Mouse (Mus musculus) kidney, postnatal 0 days (tissue): Measurements from ENCODE around the gene Galnt2. TPM values are rescaled to one million over a fixed set of nuclear protein-coding genes. Genes with fewer than 3 reads are reported as not detected.

Source experiments
- ATAC-seq: fragments of 200-750 bp; cut with Nextera tagmentation; replicated peaks from 2 replicates; pipeline ENCODE4 v1.8.0; 2017; ENCODE audit warnings: low read depth, moderate number of reproducible peaks, moderate TSS enrichment, moderate library complexity; ENCODE audit not compliant: low FRiP score
- DNase-seq: peaks from one replicate; pipeline ENCODE4 v3.0.0-alpha.2; 2016; ENCODE audit warnings: low spot score
- H3K27ac ChIP-seq: fragments of 300-500 bp; sonication (generic); 2 replicates; pipeline ENCODE4 v1.5.1; 2014; ENCODE audit warnings: mild to moderate bottlenecking
- H3K27me3 ChIP-seq: fragments of 300-500 bp; sonication (generic); 2 replicates; pipeline ENCODE4 v1.6.1; 2014; ENCODE audit warnings: low read length, mixed read lengths; ENCODE audit not compliant: insufficient read depth
- H3K36me3 ChIP-seq: fragments of 300-500 bp; sonication (generic); 2 replicates; pipeline ENCODE4 v1.6.1; 2014; ENCODE audit warnings: low read length, mixed read lengths; ENCODE audit not compliant: insufficient read depth
- H3K4me1 ChIP-seq: fragments of 300-500 bp; sonication (generic); replicated peaks from 2 replicates; pipeline ENCODE4 v1.6.1; 2014; ENCODE audit warnings: antibody characterized with exemption, low read length, mixed read lengths; ENCODE audit not compliant: insufficient read depth
- H3K4me2 ChIP-seq: fragments of 300-500 bp; sonication (generic); 2 replicates; pipeline ENCODE4 v1.6.1; 2014; ENCODE audit warnings: mild to moderate bottlenecking, low read length, moderate library complexity, mixed read lengths
- H3K4me3 ChIP-seq: fragments of 300-500 bp; sonication (generic); replicated peaks from 2 replicates; pipeline ENCODE4 v1.5.1; 2014; ENCODE audit warnings: low read depth, low read length
- H3K9ac ChIP-seq: fragments of 300-500 bp; sonication (generic); 2 replicates; pipeline ENCODE4 v1.6.1; 2014; ENCODE audit warnings: low read depth, low read length
- H3K9me3 ChIP-seq: fragments of 300-500 bp; sonication (generic); replicated peaks from 2 replicates; pipeline ENCODE4 v1.6.1; 2016; ENCODE audit warnings: low read length, inconsistent platforms, mixed read lengths
- CTCF ChIP-seq: IDR thresholded peaks from 2 replicates; pipeline ENCODE4 v1.5.1; 2016; ENCODE audit warnings: antibody characterized with exemption, low read depth, mild to moderate bottlenecking, moderate library complexity
- WGBS: fragments of 180-500 bp; shearing (Covaris S2); extraction: QIAGEN DNeasy Blood & Tissue Kit; methylation state at CpG from one replicate; pipeline ENCODE4 v1.1.7; 2014; 5-methylcytosine and 5-hydroxymethylcytosine counted together
- polyA plus RNA-seq: library from polyadenylated mRNA; unstranded; fragments of >200 nt; fragmentation: Nextera tagmentation; extraction: Ambion mirVana; gene quantifications from 2 replicates; pipeline ENCODE4 v1.2.1, GENCODE M21; 2015

The Galnt2 gene
- polyA plus RNA-seq, 1 experiment from 2014 or later, result 60.3 TPM

- Histone ChIP-seq H3K9ac (no peak overlapping the region), H3K27me3 (no peaks in the 10 kb centered on the region), H3K27ac (no peak overlapping the region), H3K9me3 (no peaks in the 10 kb centered on the region), H3K4me1 (peaks cover 6% of the 10 kb centered on the region; the same call in 1 of the 2 replicates), H3K4me2 (no peak overlapping the region), H3K36me3 (no peaks in the 10 kb centered on the region), H3K4me3 (no peak overlapping the region)
- DNase-seq (no peak), ATAC-seq (no peak)
- no peak for TF ChIP-seq CTCF
- WGBS, result 81% methylated on average over 4 of the region's 4 CpGs
These were observed 38.9 kb upstream of the Galnt2 start for GRCm38 (mm10) chr8:124192242-124192641.

GRCm38 (mm10) chr8:124192976-124193375 lies 38.2 kb upstream of the Galnt2 start:
- H3K4me1 ChIP-seq, result peaks cover 6% of the 10 kb centered on the region; the same call in 1 of the 2 replicates
- H3K9ac ChIP-seq, result no peak overlapping the region
- 70% methylated on average over 10 of the region's 10 CpGs for WGBS
- no peaks in the 10 kb centered on the region for H3K36me3 ChIP-seq
- H3K27ac ChIP-seq, result no peak overlapping the region
- H3K27me3 ChIP-seq, result no peaks in the 10 kb centered on the region
- TF ChIP-seq CTCF, result no peak
- no peak for ATAC-seq
- DNase-seq, result no peak
- no peaks in the 10 kb centered on the region for H3K9me3 ChIP-seq
- no peak overlapping the region for H3K4me3 ChIP-seq
- H3K4me2 ChIP-seq, result no peak overlapping the region

- H3K9ac ChIP-seq, result no peak overlapping the region
- H3K27me3 ChIP-seq, result no peaks in the 10 kb centered on the region
- no peak overlapping the region for H3K4me2 ChIP-seq
- no peak overlapping the region for H3K27ac ChIP-seq
- WGBS, result 78% methylated on average over 5 of the region's 5 CpGs
- no peak overlapping the region for H3K4me3 ChIP-seq
- ATAC-seq, result no peak
- TF ChIP-seq CTCF, result no peak
- H3K9me3 ChIP-seq, result no peaks in the 10 kb centered on the region
- H3K4me1 ChIP-seq, result peaks cover 6% of the 10 kb centered on the region; the same call in 1 of the 2 replicates
- DNase-seq, result no peak
- no peaks in the 10 kb centered on the region for H3K36me3 ChIP-seq
These were observed 37.2 kb upstream of the Galnt2 start for GRCm38 (mm10) chr8:124193992-124194391.

GRCm38 (mm10) chr8:124196195-124196594 lies 35.0 kb upstream of the Galnt2 start:
- no peaks in the 10 kb centered on the region for H3K9me3 ChIP-seq
- H3K9ac ChIP-seq, result no peak overlapping the region
- WGBS, result 13% methylated on average over 5 of the region's 5 CpGs
- DNase-seq (peak; percentile 63), ATAC-seq (no peak)
- H3K4me1 ChIP-seq, result peaks cover 6% of the 10 kb centered on the region; the same call in 1 of the 2 replicates
- no peaks in the 10 kb centered on the region for H3K27me3 ChIP-seq
- TF ChIP-seq CTCF, result no peak
- no peaks in the 10 kb centered on the region for H3K36me3 ChIP-seq
- H3K4me2 ChIP-seq, result no peak overlapping the region
- H3K4me3 ChIP-seq, result no peak overlapping the region
- no peak overlapping the region for H3K27ac ChIP-seq

GRCm38 (mm10) chr8:124196797-124197196 lies 34.4 kb upstream of the Galnt2 start:
- ATAC-seq (no peak), DNase-seq (no peak)
- Histone ChIP-seq H3K36me3 (no peaks in the 10 kb centered on the region), H3K9me3 (no peaks in the 10 kb centered on the region), H3K4me3 (no peak overlapping the region), H3K4me2 (no peak overlapping the region), H3K4me1 (peaks cover 6% of the 10 kb centered on the region; the same call in 1 of the 2 replicates), H3K9ac (no peak overlapping the region), H3K27me3 (no peaks in the 10 kb centered on the region), H3K27ac (no peak overlapping the region)
- 26% methylated on average over 5 of the region's 5 CpGs for WGBS
- no peak for TF ChIP-seq CTCF

- H3K9me3 ChIP-seq, result no peaks in the 10 kb centered on the region
- no peak for TF ChIP-seq CTCF
- 79% methylated on average over 7 of the region's 7 CpGs for WGBS
- H3K27ac ChIP-seq, result no peak overlapping the region
- H3K27me3 ChIP-seq, result no peaks in the 10 kb centered on the region
- ATAC-seq (no peak), DNase-seq (no peak)
- no peaks in the 10 kb centered on the region for H3K36me3 ChIP-seq
- no peak overlapping the region for H3K9ac ChIP-seq
- H3K4me2 ChIP-seq, result no peak overlapping the region
- H3K4me1 ChIP-seq, result peaks cover 6% of the 10 kb centered on the region; the same call in 1 of the 2 replicates
- H3K4me3 ChIP-seq, result no peak overlapping the region
These were observed 33.0 kb upstream of the Galnt2 start for GRCm38 (mm10) chr8:124198230-124198629.

GRCm38 (mm10) chr8:124200400-124200799 lies 30.8 kb upstream of the Galnt2 start:
- Histone ChIP-seq H3K9me3 (no peaks in the 10 kb centered on the region), H3K27ac (no peak overlapping the region), H3K4me2 (no peak overlapping the region), H3K36me3 (no peaks in the 10 kb centered on the region), H3K9ac (no peak overlapping the region), H3K27me3 (no peaks in the 10 kb centered on the region), H3K4me3 (no peak overlapping the region), H3K4me1 (peaks cover 6% of the 10 kb centered on the region; the same call in 1 of the 2 replicates)
- DNase-seq (no peak), ATAC-seq (no peak)
- no peak for TF ChIP-seq CTCF
- 61% methylated on average over 7 of the region's 7 CpGs for WGBS
